Mouse (Mus musculus) MEL (cell line): ENCODE results near the gene Hsdl1. TPM values are rescaled to one million over a fixed set of nuclear protein-coding genes. Genes with fewer than 3 reads are reported as not detected.

Source experiments
- DNase-seq: peaks from one replicate; pipeline ENCODE4 v3.0.0; 2011; ENCODE audit warnings: low read depth, low spot score
- H3K27ac ChIP-seq: 2 replicates; pipeline ENCODE4 v1.5.1; 2012; ENCODE audit warnings: low read depth, mild to moderate bottlenecking, control low read depth, low read length, moderate library complexity; ENCODE audit not compliant: control insufficient read depth
- H3K27me3 ChIP-seq, 2 experiments: fragments of 150-350 bp in 1 of 2; sonication (generic) in 1 of 2; 2 replicates each; pipeline ENCODE4 v1.6.1; 2012; ENCODE audit warnings: low read length in 2 of 2, mild to moderate bottlenecking in 2 of 2, improper control_type of control experiment in 1 of 2, moderate library complexity in 1 of 2; ENCODE audit not compliant: insufficient read depth in 2 of 2, control insufficient read depth in 1 of 2
- H3K36me3 ChIP-seq, 2 experiments: 2 replicates each; pipeline ENCODE4 v1.6.1; 2012 to 2014; ENCODE audit warnings: low read length in 2 of 2, improper control_type of control experiment in 1 of 2, inconsistent platforms in 1 of 2, mild to moderate bottlenecking in 1 of 2; ENCODE audit not compliant: insufficient read depth in 2 of 2, control insufficient read depth in 1 of 2
- H3K4me1 ChIP-seq, 2 experiments: fragments of 150-350 bp in 1 of 2; sonication (generic) in 1 of 2; 2 replicates each; pipeline ENCODE4 v1.6.1; 2012; ENCODE audit warnings: low read length in 2 of 2, improper control_type of control experiment in 1 of 2, mild to moderate bottlenecking in 1 of 2; ENCODE audit not compliant: insufficient read depth in 2 of 2, control insufficient read depth in 1 of 2
- H3K4me3 ChIP-seq, 2 experiments: fragments of 150-350 bp in 1 of 2; sonication (generic) in 1 of 2; 2 replicates each; pipeline ENCODE4 v1.5.1; 2012; ENCODE audit warnings: low read depth in 2 of 2, low read length in 2 of 2, mild to moderate bottlenecking in 2 of 2, moderate library complexity in 2 of 2, control low read depth in 1 of 2, improper control_type of control experiment in 1 of 2; ENCODE audit not compliant: control insufficient read depth in 1 of 2, insufficient read depth in 1 of 2
- H3K79me2 ChIP-seq: 2 replicates; pipeline ENCODE4 v1.6.1; 2012; ENCODE audit warnings: mild to moderate bottlenecking, low read length, moderate library complexity; ENCODE audit not compliant: control insufficient read depth, poor library complexity, insufficient read depth
- H3K9ac ChIP-seq: 2 replicates; pipeline ENCODE4 v1.6.1; 2012; ENCODE audit warnings: low read depth, mild to moderate bottlenecking, control low read depth, low read length, moderate library complexity; ENCODE audit not compliant: control insufficient read depth, poor library complexity, severe bottlenecking
- H3K9me3 ChIP-seq: fragments of 150-350 bp; sonication (generic); replicated peaks from 2 replicates; pipeline ENCODE4 v1.6.1; 2012; ENCODE audit warnings: mild to moderate bottlenecking, low read length, improper control_type of control experiment, moderate library complexity; ENCODE audit not compliant: insufficient read depth
- BHLHE40 ChIP-seq: IDR thresholded peaks from 2 replicates; pipeline ENCODE4 v1.6.1; 2012; ENCODE audit warnings: low read depth, mild to moderate bottlenecking, inconsistent platforms, low read length, improper control_type of control experiment, borderline replicate concordance
- CHD2 ChIP-seq: IDR thresholded peaks from 2 replicates; pipeline ENCODE4 v1.6.1; 2011; ENCODE audit warnings: low read length, improper control_type of control experiment
- CTCF ChIP-seq, 3 experiments: IDR thresholded peaks in 2 of 3; conservative IDR thresholded peaks in 1 of 3; 2 replicates each; pipeline ENCODE4 v1.5.1; 2011 to 2012; ENCODE audit warnings: low read length in 3 of 3, low read depth in 2 of 3, mild to moderate bottlenecking in 2 of 3, improper control_type of control experiment in 1 of 3, inconsistent platforms in 1 of 3, mixed read lengths in 1 of 3, moderate library complexity in 1 of 3; ENCODE audit not compliant: control insufficient read depth in 1 of 3, insufficient read depth in 1 of 3, poor library complexity in 1 of 3, severe bottlenecking in 1 of 3
- E2F4 ChIP-seq: IDR thresholded peaks from 2 replicates; pipeline ENCODE4 v1.6.1; 2011; ENCODE audit warnings: low read depth, low read length, improper control_type of control experiment, borderline replicate concordance
- ELF1 ChIP-seq: IDR thresholded peaks from 2 replicates; pipeline ENCODE4 v1.6.1; 2014; ENCODE audit warnings: low read depth, mild to moderate bottlenecking, inconsistent platforms, low read length, improper control_type of control experiment, moderate library complexity
- ETS1 ChIP-seq: IDR thresholded peaks from 2 replicates; pipeline ENCODE4 v1.6.1; 2012; ENCODE audit warnings: low read depth, mild to moderate bottlenecking, inconsistent platforms, low read length, improper control_type of control experiment, moderate library complexity
- GABPA ChIP-seq: IDR thresholded peaks from 2 replicates; pipeline ENCODE4 v1.6.1; 2012; ENCODE audit warnings: low read depth, mild to moderate bottlenecking, inconsistent platforms, low read length, improper control_type of control experiment, moderate library complexity
- HCFC1 ChIP-seq: IDR thresholded peaks from 2 replicates; pipeline ENCODE4 v1.6.1; 2012; ENCODE audit warnings: low read depth, mild to moderate bottlenecking, inconsistent platforms, low read length, improper control_type of control experiment, moderate library complexity
- MAFK ChIP-seq: IDR thresholded peaks from 2 replicates; pipeline ENCODE4 v1.6.1; 2011; ENCODE audit warnings: low read depth, mild to moderate bottlenecking, low read length, improper control_type of control experiment, borderline replicate concordance
- MAX ChIP-seq: IDR thresholded peaks from 2 replicates; pipeline ENCODE4 v1.6.1; 2011; ENCODE audit warnings: low read length, improper control_type of control experiment
- MEF2A ChIP-seq: IDR thresholded peaks from 2 replicates; pipeline ENCODE4 v1.6.1; 2014; ENCODE audit warnings: low read depth, mild to moderate bottlenecking, inconsistent platforms, low read length, improper control_type of control experiment; ENCODE audit not compliant: poor library complexity, insufficient replicate concordance, severe bottlenecking; ENCODE audit errors: extremely low read depth
- MXI1 ChIP-seq: IDR thresholded peaks from 2 replicates; pipeline ENCODE4 v1.6.1; 2011; ENCODE audit warnings: mild to moderate bottlenecking, low read depth, low read length, improper control_type of control experiment
- MYB ChIP-seq: IDR thresholded peaks from 2 replicates; pipeline ENCODE4 v1.6.1; 2011; ENCODE audit warnings: mild to moderate bottlenecking, low read depth, low read length, improper control_type of control experiment
- MYC ChIP-seq: IDR thresholded peaks from 2 replicates; pipeline ENCODE4 v1.6.1; 2011; ENCODE audit warnings: low read depth, mild to moderate bottlenecking, low read length, improper control_type of control experiment, moderate library complexity
- NELFE ChIP-seq: IDR thresholded peaks from 2 replicates; pipeline ENCODE4 v1.6.1; 2011; ENCODE audit warnings: low read depth, low read length, improper control_type of control experiment
- NRF1 ChIP-seq: IDR thresholded peaks from 2 replicates; pipeline ENCODE4 v1.6.1; 2014; ENCODE audit warnings: low read depth, mild to moderate bottlenecking, inconsistent platforms, low read length, improper control_type of control experiment, moderate library complexity; ENCODE audit not compliant: poor library complexity, insufficient read depth, severe bottlenecking
- POLR2A ChIP-seq, 2 experiments: IDR thresholded peaks; 2 replicates each; pipeline ENCODE4 v1.6.1; 2011 to 2012; ENCODE audit warnings: low read length in 2 of 2, mild to moderate bottlenecking in 2 of 2, control low read depth in 1 of 2, improper control_type of control experiment in 1 of 2, low read depth in 1 of 2, moderate library complexity in 1 of 2; ENCODE audit not compliant: control insufficient read depth in 1 of 2, insufficient read depth in 1 of 2, poor library complexity in 1 of 2
- POLR2AphosphoS5 ChIP-seq: IDR thresholded peaks from 2 replicates; pipeline ENCODE4 v1.6.1; 2012; ENCODE audit warnings: low read depth, borderline replicate concordance, mild to moderate bottlenecking, inconsistent platforms, low read length, moderate library complexity, mixed read lengths
- RAD21 ChIP-seq: IDR thresholded peaks from 2 replicates; pipeline ENCODE4 v1.6.1; 2011; ENCODE audit warnings: mild to moderate bottlenecking, low read depth, low read length, improper control_type of control experiment
- RCOR1 ChIP-seq: IDR thresholded peaks from 2 replicates; pipeline ENCODE4 v1.6.1; 2012; ENCODE audit warnings: low read depth, mild to moderate bottlenecking, inconsistent platforms, low read length, improper control_type of control experiment
- SIN3A ChIP-seq: IDR thresholded peaks from 2 replicates; pipeline ENCODE4 v1.6.1; 2012; ENCODE audit warnings: low read length, improper control_type of control experiment, inconsistent platforms
- SMC3 ChIP-seq: IDR thresholded peaks from 2 replicates; pipeline ENCODE4 v1.6.1; 2011; ENCODE audit warnings: low read depth, low read length, improper control_type of control experiment
- TBP ChIP-seq: IDR thresholded peaks from 2 replicates; pipeline ENCODE4 v1.8.0; 2011; ENCODE audit warnings: low read depth, low read length, improper control_type of control experiment
- UBTF ChIP-seq: IDR thresholded peaks from 2 replicates; pipeline ENCODE4 v1.6.1; 2012; ENCODE audit warnings: low read depth, mild to moderate bottlenecking, inconsistent platforms, low read length, improper control_type of control experiment, moderate library complexity, borderline replicate concordance; ENCODE audit not compliant: insufficient read depth
- USF2 ChIP-seq, 2 experiments: IDR thresholded peaks; 2 replicates each; pipeline ENCODE4 v1.6.1; 2011 to 2012; ENCODE audit warnings: improper control_type of control experiment in 2 of 2, low read length in 2 of 2, borderline replicate concordance in 1 of 2, inconsistent platforms in 1 of 2, low read depth in 1 of 2, mild to moderate bottlenecking in 1 of 2; ENCODE audit not compliant: insufficient read depth in 1 of 2
- ZC3H11A ChIP-seq: IDR thresholded peaks from 2 replicates; pipeline ENCODE4 v1.6.1; 2012; ENCODE audit warnings: low read depth, mild to moderate bottlenecking, inconsistent platforms, low read length, improper control_type of control experiment
- ZKSCAN1 ChIP-seq: IDR thresholded peaks from 2 replicates; pipeline ENCODE4 v1.6.1; 2012; ENCODE audit warnings: low read depth, mild to moderate bottlenecking, inconsistent platforms, low read length, improper control_type of control experiment, moderate library complexity
- ZMIZ1 ChIP-seq: IDR thresholded peaks from 2 replicates; pipeline ENCODE4 v1.6.1; 2012; ENCODE audit warnings: low read depth, mild to moderate bottlenecking, inconsistent platforms, low read length, improper control_type of control experiment, moderate library complexity
- ZNF384 ChIP-seq: IDR thresholded peaks from 2 replicates; pipeline ENCODE4 v1.6.1; 2012; ENCODE audit warnings: low read depth, mild to moderate bottlenecking, inconsistent platforms, low read length, improper control_type of control experiment
- polyA plus RNA-seq, 2 experiments: library from polyadenylated mRNA; stranded (reverse) in 1 of 2; unstranded in 1 of 2; fragments of >175 nt in 1 of 2; fragments of >200 nt in 1 of 2; gene quantifications; 2 replicates each; pipeline versions ENCODE4 v1.2.1 to v1.2.4; 2012; ENCODE audit warnings: low replicate concordance in 2 of 2, low read depth in 1 of 2; ENCODE audit not compliant: insufficient read length in 2 of 2, insufficient read depth in 1 of 2, missing spikeins in 1 of 2
- total RNA-seq: library from RNA; depleted of rRNA; stranded (reverse); fragments of 300-350 nt; gene quantifications from 2 replicates; pipeline ENCODE4 v1.2.3, GENCODE M21; 2012

The Hsdl1 gene
- total and polyA plus RNA-seq, 3 experiments: 29.4 to 46.3 (median 37.1) TPM

GRCm38 (mm10) chr8:119606224-119606623 is 31.2 kb upstream of the Hsdl1 start:
- peaks cover 0 to 6% of the 10 kb centered on the region in 2 experiments; a peak in 1 of 4 replicates for H3K36me3 ChIP-seq
- no peak for TF ChIP-seq MAFK
- TF ChIP-seq RAD21: peak; percentile 44
- TF ChIP-seq SIN3A: no peak
- peak; percentile 85 for TF ChIP-seq MYC
- peak; percentile 42; the same call in 1 of the 2 replicates for TF ChIP-seq MXI1
- TF ChIP-seq SMC3: peak; percentile 46
- peak; percentile 21; the same call in 1 of the 2 replicates for TF ChIP-seq ZC3H11A
- TF ChIP-seq HCFC1: peak; percentile 46; the same call in 1 of the 2 replicates
- peak; percentile 91 for TF ChIP-seq ZNF384
- peak; percentile 33 to 55 (median 35); a peak in 4 of 6 replicates for TF ChIP-seq CTCF (IDR thresholded peaks at IDR 0.05 in 2 of 3, conservative IDR thresholded peaks at IDR 0.05 in 1 of 3; ENCODE audit: control insufficient read depth in 1 of 3, insufficient read depth in 1 of 3, low read depth in 2 of 3, low read length in 3 of 3, poor library complexity in 1 of 3, severe bottlenecking in 1 of 3)
- TF ChIP-seq CHD2: no peak
- no peak overlapping the region for H3K27ac ChIP-seq
- H3K79me2 ChIP-seq: peaks cover 16% of the 10 kb centered on the region
- peak; percentile 65 for DNase-seq
- no peak overlapping the region for H3K9ac ChIP-seq
- peaks cover 2 to 18% of the 10 kb centered on the region in 2 experiments; a peak in 3 of 4 replicates for H3K4me1 ChIP-seq
- no peaks in the 10 kb centered on the region for H3K9me3 ChIP-seq
- no peaks in the 10 kb centered on the region for H3K27me3 ChIP-seq
- no peak overlapping the region for H3K4me3 ChIP-seq

- Histone ChIP-seq H3K36me3 (peaks cover 0 to 6% of the 10 kb centered on the region in 2 experiments; a peak in 1 of 4 replicates), H3K27ac (peak within 1 kb of the TSS; percentile 76), H3K79me2 (peaks cover 16% of the 10 kb centered on the region), H3K9ac (peak within 1 kb of the TSS; percentile 78), H3K9me3 (no peaks in the 10 kb centered on the region), H3K4me3 (peak within 1 kb of the TSS; percentile 83 to 84), H3K4me1 (peaks cover 2 to 18% of the 10 kb centered on the region in 2 experiments; a peak in 3 of 4 replicates), H3K27me3 (no peaks in the 10 kb centered on the region)
- DNase-seq: peak; percentile 97
- TF ChIP-seq ZMIZ1 (peak; percentile 75; the same call in 1 of the 2 replicates), TBP (peak; percentile 89; the same call in 1 of the 2 replicates), RAD21 (peak; percentile 83), E2F4 (no peak), RCOR1 (peak; percentile 27; the same call in 1 of the 2 replicates), BHLHE40 (peak; percentile 51; the same call in 1 of the 2 replicates), ZKSCAN1 (no peak), HCFC1 (peak; percentile 88), NRF1 (no peak), MAFK (no peak), UBTF (no peak), CTCF (IDR thresholded peaks at IDR 0.05 in 2 of 3, conservative IDR thresholded peaks at IDR 0.05 in 1 of 3; ENCODE audit: control insufficient read depth in 1 of 3, insufficient read depth in 1 of 3, low read depth in 2 of 3, low read length in 3 of 3, poor library complexity in 1 of 3, severe bottlenecking in 1 of 3) (peak; percentile 60 to 95 (median 83)), POLR2AphosphoS5 (no peak), MAX (peak; percentile 99), MYC (peak; percentile 100), NELFE (peak; percentile 97), MEF2A (no peak), MYB (peak; percentile 64), USF2 (IDR thresholded peaks at IDR 0.05; ENCODE audit: borderline replicate concordance in 1 of 2, insufficient read depth in 1 of 2, low read depth in 1 of 2, low read length in 2 of 2) (0 out of 4 replicates have a peak, but pooled peaks of 1 of the 2 experiments have one; percentile 43), ELF1 (peak; percentile 93), ETS1 (peak; percentile 55; the same call in 1 of the 2 replicates), POLR2A (IDR thresholded peaks at IDR 0.05; ENCODE audit: control insufficient read depth in 1 of 2, insufficient read depth in 1 of 2, low read depth in 1 of 2, low read length in 2 of 2, poor library complexity in 1 of 2) (peak; percentile 92 to 94), GABPA (no peak)
These were observed 30.0 kb upstream of the Hsdl1 start, which contains the start of gene Taf1c for GRCm38 (mm10) chr8:119604996-119605395. Gene Taf1c (minus strand): TSS chr8:119605222.
